Mouse (Mus musculus): ENCODE measurements around the gene Gm21834.
A peak's percentile ranks its signal among the peaks of the same experiment; 100 is the strongest.

The Gm21834 gene

GRCm38 (mm10) chr17:57742119-57742518, at the start of gene Gm21834:
Gene Gm21834 (minus strand): TSS chr17:57742219.
- DNase-seq (ENCODE audit: low spot score): no peak

GRCm38 (mm10) chr17:57788161-57788799, 46.3 kb upstream of the Gm21834 start:
- no peak for DNase-seq (ENCODE audit: low spot score)

GRCm38 (mm10) chr17:57770904-57771303, 28.9 kb upstream of the Gm21834 start:
- no peak for DNase-seq (ENCODE audit: low spot score)

- DNase-seq (ENCODE audit: low spot score): peak; percentile 17
Observed at GRCm38 (mm10) chr17:57768622-57769610, 26.9 kb upstream of the Gm21834 start, which contains the start of gene Cntnap5c. Gene Cntnap5c (plus strand): TSS chr17:57769570.

- DNase-seq (ENCODE audit: low spot score): no peak
Observed at GRCm38 (mm10) chr17:57767306-57767705, 25.3 kb upstream of the Gm21834 start.

- no peak for DNase-seq (ENCODE audit: low spot score)
Observed at GRCm38 (mm10) chr17:57758033-57758432, 16.0 kb upstream of the Gm21834 start.

- no peak for DNase-seq (ENCODE audit: low spot score)
Observed at GRCm38 (mm10) chr17:57694791-57695190, 47.2 kb downstream of the Gm21834 start.
